Mouse (Mus musculus): ENCODE measurements around the gene Rala. TPM values are rescaled to one million over a fixed set of nuclear protein-coding genes. Genes with fewer than 3 reads are reported as not detected.
A peak's percentile ranks its signal among the peaks of the same experiment; 100 is the strongest.

Rala gene
- polyA plus RNA-seq, 1 experiment from 2014 or later: 137 TPM

GRCm38 (mm10) chr13:17857046-17857445 is 87.0 kb downstream of the Rala start:
- Histone ChIP-seq H3K9ac (ENCODE audit: low read length) (no peak overlapping the region), H3K27me3 (ENCODE audit: control insufficient read depth, insufficient read depth, low read length) (no peaks in the 10 kb centered on the region), H3K4me2 (no peak overlapping the region), H3K9me3 (ENCODE audit: control insufficient read depth, low read length) (no peaks in the 10 kb centered on the region), H3K4me3 (ENCODE audit: low read depth, low read length) (no peak overlapping the region), H3K27ac (ENCODE audit: low read depth, low read length) (no peak overlapping the region), H3K4me1 (ENCODE audit: control insufficient read depth, insufficient read depth, low read length) (peaks cover 2% of the 10 kb centered on the region; the same call in 1 of the 2 replicates), H3K36me3 (ENCODE audit: control insufficient read depth, insufficient read depth, low read length) (no peaks in the 10 kb centered on the region)
- DNase-seq (ENCODE audit: low spot score, missing footprints) (peak; percentile 82), ATAC-seq (ENCODE audit: low FRiP score) (no peak)
- 78% methylated on average over 9 of the region's 9 CpGs for WGBS

GRCm38 (mm10) chr13:17855492-17856138 is 88.4 kb downstream of the Rala start:
- DNase-seq (ENCODE audit: low spot score, missing footprints): peak; percentile 86
- peak; percentile 46; the same call in 1 of the 2 replicates for ATAC-seq (ENCODE audit: low FRiP score)
- no peak overlapping the region for H3K4me3 ChIP-seq (ENCODE audit: low read depth, low read length)
- no peaks in the 10 kb centered on the region for H3K9me3 ChIP-seq (ENCODE audit: control insufficient read depth, low read length)
- no peak overlapping the region for H3K9ac ChIP-seq (ENCODE audit: low read length)
- 6% methylated on average over 13 of the region's 13 CpGs for WGBS
- H3K4me1 ChIP-seq (ENCODE audit: control insufficient read depth, insufficient read depth, low read length): peaks cover 2% of the 10 kb centered on the region; the same call in 1 of the 2 replicates
- H3K27ac ChIP-seq (ENCODE audit: low read depth, low read length): no peak overlapping the region
- 0 out of 2 replicates have a peak overlapping the region, but pooled peaks have one; percentile 20 for H3K4me2 ChIP-seq
- no peaks in the 10 kb centered on the region for H3K36me3 ChIP-seq (ENCODE audit: control insufficient read depth, insufficient read depth, low read length)
- H3K27me3 ChIP-seq (ENCODE audit: control insufficient read depth, insufficient read depth, low read length): no peaks in the 10 kb centered on the region

GRCm38 (mm10) chr13:17854755-17855154 is 89.3 kb downstream of the Rala start:
- no peak overlapping the region for H3K9ac ChIP-seq (ENCODE audit: low read length)
- ATAC-seq (ENCODE audit: low FRiP score): no peak
- no peaks in the 10 kb centered on the region for H3K27me3 ChIP-seq (ENCODE audit: control insufficient read depth, insufficient read depth, low read length)
- no peaks in the 10 kb centered on the region for H3K9me3 ChIP-seq (ENCODE audit: control insufficient read depth, low read length)
- H3K27ac ChIP-seq (ENCODE audit: low read depth, low read length): no peak overlapping the region
- no peak overlapping the region for H3K4me3 ChIP-seq (ENCODE audit: low read depth, low read length)
- WGBS: 56% methylated on average over 6 of the region's 6 CpGs
- H3K36me3 ChIP-seq (ENCODE audit: control insufficient read depth, insufficient read depth, low read length): no peaks in the 10 kb centered on the region
- H3K4me1 ChIP-seq (ENCODE audit: control insufficient read depth, insufficient read depth, low read length): peaks cover 2% of the 10 kb centered on the region; the same call in 1 of the 2 replicates
- peak; percentile 75 for DNase-seq (ENCODE audit: low spot score, missing footprints)
- no peak overlapping the region for H3K4me2 ChIP-seq

DNA sequence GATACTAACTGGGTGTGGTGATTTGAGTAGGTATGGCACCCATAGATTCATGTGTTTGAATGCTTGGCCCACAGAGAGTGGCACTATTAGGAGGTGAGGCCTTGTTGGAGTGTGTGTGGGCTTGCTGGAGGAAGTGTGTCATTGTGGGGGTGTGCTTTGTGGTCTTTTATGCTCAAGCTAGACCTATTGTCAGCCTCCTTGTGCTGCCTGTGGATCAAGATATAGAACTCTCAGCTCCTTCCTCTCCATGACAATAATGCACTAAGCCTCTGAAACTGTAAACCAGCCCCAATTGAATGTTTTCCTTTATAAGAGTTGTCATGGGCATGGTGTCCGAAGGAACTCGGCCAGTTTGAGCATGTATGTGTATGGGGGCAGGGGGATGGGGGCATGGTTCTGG is 100.7 kb downstream of the Rala start:
- Histone ChIP-seq H3K36me3 (ENCODE audit: control insufficient read depth, insufficient read depth, low read length) (no peaks in the 10 kb centered on the region), H3K4me2 (no peak overlapping the region), H3K27ac (ENCODE audit: low read depth, low read length) (no peak overlapping the region), H3K9me3 (ENCODE audit: control insufficient read depth, low read length) (no peaks in the 10 kb centered on the region), H3K9ac (ENCODE audit: low read length) (no peak overlapping the region), H3K4me1 (ENCODE audit: control insufficient read depth, insufficient read depth, low read length) (no peaks in the 10 kb centered on the region), H3K27me3 (ENCODE audit: control insufficient read depth, insufficient read depth, low read length) (no peaks in the 10 kb centered on the region), H3K4me3 (ENCODE audit: low read depth, low read length) (no peak overlapping the region)
- no peak for ATAC-seq (ENCODE audit: low FRiP score)
- peak; percentile 76 for DNase-seq (ENCODE audit: low spot score, missing footprints)
- 68% methylated on average over 2 of the region's 2 CpGs for WGBS

DNA sequence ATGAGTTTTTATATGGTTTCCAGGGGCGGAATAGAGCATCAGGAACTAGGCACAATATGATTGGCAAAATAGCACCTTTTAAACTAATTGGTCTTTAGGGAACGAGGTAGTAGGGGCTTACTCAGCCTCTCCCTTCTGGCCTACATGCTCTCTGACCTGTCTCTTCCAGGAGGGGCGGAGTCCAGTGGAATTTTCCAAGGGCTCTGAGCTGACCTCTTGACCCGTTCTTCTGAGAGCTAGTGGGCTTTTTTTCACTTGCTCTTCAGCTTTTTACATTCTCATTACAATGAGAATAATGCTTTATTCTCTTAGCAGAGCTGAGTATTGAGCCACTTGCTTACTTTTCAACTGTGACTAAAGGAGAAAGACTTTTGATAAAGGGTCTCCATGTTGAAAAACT is 101.3 kb downstream of the Rala start:
- Histone ChIP-seq H3K9ac (ENCODE audit: low read length) (no peak overlapping the region), H3K4me1 (ENCODE audit: control insufficient read depth, insufficient read depth, low read length) (no peaks in the 10 kb centered on the region), H3K4me2 (no peak overlapping the region), H3K9me3 (ENCODE audit: control insufficient read depth, low read length) (no peaks in the 10 kb centered on the region), H3K27ac (ENCODE audit: low read depth, low read length) (no peak overlapping the region), H3K36me3 (ENCODE audit: control insufficient read depth, insufficient read depth, low read length) (no peaks in the 10 kb centered on the region), H3K4me3 (ENCODE audit: low read depth, low read length) (no peak overlapping the region), H3K27me3 (ENCODE audit: control insufficient read depth, insufficient read depth, low read length) (no peaks in the 10 kb centered on the region)
- 29% methylated on average over 4 of the region's 4 CpGs for WGBS
- no peak for ATAC-seq (ENCODE audit: low FRiP score)
- DNase-seq (ENCODE audit: low spot score, missing footprints): peak; percentile 51

- H3K27me3 ChIP-seq (ENCODE audit: control insufficient read depth, insufficient read depth, low read length): no peaks in the 10 kb centered on the region
- H3K4me3 ChIP-seq (ENCODE audit: low read depth, low read length): no peak overlapping the region
- peak; percentile 72 for DNase-seq (ENCODE audit: low spot score, missing footprints)
- H3K4me2 ChIP-seq: no peak overlapping the region
- H3K9ac ChIP-seq (ENCODE audit: low read length): no peak overlapping the region
- H3K27ac ChIP-seq (ENCODE audit: low read depth, low read length): no peak overlapping the region
- no peak for ATAC-seq (ENCODE audit: low FRiP score)
- H3K4me1 ChIP-seq (ENCODE audit: control insufficient read depth, insufficient read depth, low read length): no peaks in the 10 kb centered on the region
- WGBS: 89% methylated on average over 5 of the region's 5 CpGs
- no peaks in the 10 kb centered on the region for H3K36me3 ChIP-seq (ENCODE audit: control insufficient read depth, insufficient read depth, low read length)
- H3K9me3 ChIP-seq (ENCODE audit: control insufficient read depth, low read length): no peaks in the 10 kb centered on the region
Measured at GRCm38 (mm10) chr13:17839137-17839536, 104.9 kb downstream of the Rala start.

- 26% methylated on average over 4 of the region's 4 CpGs for WGBS
- Histone ChIP-seq H3K27ac (ENCODE audit: low read depth, low read length) (no peak overlapping the region), H3K4me1 (ENCODE audit: control insufficient read depth, insufficient read depth, low read length) (no peaks in the 10 kb centered on the region), H3K27me3 (ENCODE audit: control insufficient read depth, insufficient read depth, low read length) (no peaks in the 10 kb centered on the region), H3K36me3 (ENCODE audit: control insufficient read depth, insufficient read depth, low read length) (no peaks in the 10 kb centered on the region), H3K9me3 (ENCODE audit: control insufficient read depth, low read length) (no peaks in the 10 kb centered on the region), H3K4me3 (ENCODE audit: low read depth, low read length) (no peak overlapping the region), H3K9ac (ENCODE audit: low read length) (no peak overlapping the region), H3K4me2 (no peak overlapping the region)
- peak; percentile 79 for ATAC-seq (ENCODE audit: low FRiP score)
- DNase-seq (ENCODE audit: low spot score, missing footprints): peak; percentile 88
Measured at GRCm38 (mm10) chr13:17838484-17838851, 105.6 kb downstream of the Rala start.

DNA sequence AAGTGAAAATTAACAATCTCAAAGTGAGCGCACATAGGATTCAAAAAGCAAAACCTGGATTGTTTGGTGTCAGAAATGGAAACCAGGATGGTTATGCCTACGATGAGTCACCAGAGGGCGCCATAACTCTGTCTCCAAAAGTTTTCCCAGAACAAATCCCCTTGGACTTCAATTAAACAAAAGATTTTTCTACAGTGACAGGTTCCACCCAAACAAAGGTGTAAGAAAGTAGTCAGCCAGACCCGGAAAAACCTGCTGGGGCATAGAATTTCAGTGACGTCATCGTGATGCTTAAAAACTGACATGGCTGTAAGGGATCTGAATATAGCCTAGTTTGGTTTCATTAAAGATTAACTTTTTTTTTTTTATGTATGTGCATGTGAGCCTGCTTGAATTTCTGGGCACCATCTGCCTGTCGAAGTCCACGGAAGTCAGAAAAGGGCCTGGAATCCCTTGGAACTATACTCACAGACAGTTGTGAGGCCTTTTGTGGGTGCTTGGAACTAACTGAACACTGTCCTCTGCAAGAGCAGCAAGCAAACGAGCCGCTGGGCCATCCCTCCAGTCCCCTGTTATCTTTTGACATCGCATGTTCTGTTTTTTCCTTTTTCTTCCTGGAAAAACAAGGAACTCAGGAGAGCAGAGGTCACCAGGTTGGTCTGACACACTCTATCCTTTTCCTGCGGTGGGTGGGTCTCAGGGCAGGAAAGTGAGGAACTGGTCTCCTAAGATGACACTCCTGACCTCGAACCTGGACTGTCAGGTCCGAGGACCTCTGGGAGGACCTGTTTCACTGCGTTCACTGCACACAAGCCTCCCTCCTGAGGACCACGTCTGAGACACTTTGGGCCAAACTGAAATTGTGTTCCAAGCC is 106.2 kb downstream of the Rala start:
- DNase-seq (ENCODE audit: low spot score, missing footprints) (peak; percentile 93), ATAC-seq (ENCODE audit: low FRiP score) (peak; percentile 59)
- 48% methylated on average over 16 of the region's 16 CpGs for WGBS
- Histone ChIP-seq H3K36me3 (ENCODE audit: control insufficient read depth, insufficient read depth, low read length) (no peaks in the 10 kb centered on the region), H3K27ac (ENCODE audit: low read depth, low read length) (no peak overlapping the region), H3K4me2 (no peak overlapping the region), H3K27me3 (ENCODE audit: control insufficient read depth, insufficient read depth, low read length) (no peaks in the 10 kb centered on the region), H3K4me3 (ENCODE audit: low read depth, low read length) (no peak overlapping the region), H3K9me3 (ENCODE audit: control insufficient read depth, low read length) (no peaks in the 10 kb centered on the region), H3K9ac (ENCODE audit: low read length) (no peak overlapping the region), H3K4me1 (ENCODE audit: control insufficient read depth, insufficient read depth, low read length) (no peaks in the 10 kb centered on the region)

DNA sequence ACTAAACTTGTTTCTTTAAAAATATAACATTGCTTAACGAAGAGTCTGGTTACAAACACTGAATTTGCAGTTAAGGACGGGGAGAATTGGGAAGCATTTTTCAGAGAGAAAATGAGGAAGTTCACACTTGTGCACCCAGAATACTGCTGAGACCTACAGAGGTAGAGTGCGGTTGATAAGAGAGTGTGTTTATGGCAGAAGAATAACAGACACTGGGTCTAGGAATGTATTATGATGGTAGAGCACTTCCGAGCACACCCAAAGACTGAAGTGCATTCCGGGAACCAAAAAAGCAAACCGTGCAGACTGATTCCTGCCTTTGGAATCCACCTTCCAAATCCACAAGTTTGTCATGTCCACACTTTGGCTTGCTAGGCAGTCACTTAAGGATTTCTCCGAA is 107.2 kb downstream of the Rala start:
- no peaks in the 10 kb centered on the region for H3K9me3 ChIP-seq (ENCODE audit: control insufficient read depth, low read length)
- H3K36me3 ChIP-seq (ENCODE audit: control insufficient read depth, insufficient read depth, low read length): no peaks in the 10 kb centered on the region
- no peak overlapping the region for H3K9ac ChIP-seq (ENCODE audit: low read length)
- H3K27me3 ChIP-seq (ENCODE audit: control insufficient read depth, insufficient read depth, low read length): no peaks in the 10 kb centered on the region
- no peak overlapping the region for H3K4me3 ChIP-seq (ENCODE audit: low read depth, low read length)
- no peak overlapping the region for H3K4me2 ChIP-seq
- 87% methylated on average over 7 of the region's 7 CpGs for WGBS
- no peak overlapping the region for H3K27ac ChIP-seq (ENCODE audit: low read depth, low read length)
- H3K4me1 ChIP-seq (ENCODE audit: control insufficient read depth, insufficient read depth, low read length): no peaks in the 10 kb centered on the region
- ATAC-seq (ENCODE audit: low FRiP score): no peak
- peak; percentile 79 for DNase-seq (ENCODE audit: low spot score, missing footprints)

Data from midbrain, embryonic 11.5 days (tissue).